Mouse (Mus musculus) liver, embryonic 14.5 days (tissue): ENCODE data around the gene Myh7.
A peak's percentile ranks its signal among the peaks of the same experiment; 100 is the strongest.

Experiments
- CTCF ChIP-seq: IDR thresholded peaks from 2 replicates; pipeline ENCODE4 v1.5.1; 2016; ENCODE audit warnings: antibody characterized with exemption, low read depth, control low read depth
- EP300 ChIP-seq: IDR thresholded peaks from 2 replicates; pipeline ENCODE4 v1.6.1; 2016; ENCODE audit warnings: antibody characterized with exemption, low read depth

DNA sequence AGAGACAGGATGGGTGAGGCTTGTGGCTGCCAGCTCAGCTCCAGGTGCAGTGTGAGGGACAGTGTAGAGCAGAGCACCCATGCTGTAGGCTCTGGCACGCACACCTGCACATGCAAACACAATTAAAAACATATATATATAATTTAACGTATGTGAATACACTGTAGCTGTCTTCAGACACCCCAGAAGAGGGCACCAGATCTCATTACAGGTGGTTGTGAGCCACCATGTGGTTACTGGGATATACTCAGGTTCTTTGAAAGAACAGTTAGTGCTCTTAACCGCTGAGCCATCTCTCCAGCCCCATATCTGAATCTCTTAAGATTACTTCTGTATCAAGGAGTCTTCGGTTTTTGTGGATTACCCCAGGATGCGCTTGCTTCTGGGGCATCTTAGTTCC is 31.1 kb upstream of the Myh7 start:
- TF ChIP-seq EP300 (no peak), CTCF (peak; percentile 12; the same call in 1 of the 2 replicates)
